Mouse (Mus musculus) ES-E14 (cell line): ENCODE data around the gene Shprh. TPM values are rescaled to one million over a fixed set of nuclear protein-coding genes. Genes with fewer than 3 reads are reported as not detected.
A peak's percentile ranks its signal among the peaks of the same experiment; 100 is the strongest.

Experiments used
- DNase-seq: peaks from one replicate; pipeline ENCODE4 v3.0.0-alpha.2; 2013; ENCODE audit warnings: low read depth, low spot score
- H3K27ac ChIP-seq: 2 replicates; pipeline ENCODE4 v1.5.1; 2012; ENCODE audit warnings: low read depth, mild to moderate bottlenecking, low read length, moderate library complexity, mixed read lengths; ENCODE audit not compliant: poor library complexity, insufficient read depth, severe bottlenecking
- H3K36me3 ChIP-seq: 2 replicates; pipeline ENCODE4 v1.6.1; 2012; ENCODE audit warnings: mild to moderate bottlenecking, low read length, moderate library complexity, mixed read lengths; ENCODE audit not compliant: control insufficient read depth, poor library complexity, insufficient read depth, severe bottlenecking
- H3K4me1 ChIP-seq, 2 experiments: fragments of 150-350 bp in 1 of 2; sonication (generic) in 1 of 2; 2 replicates each; pipeline ENCODE4 v1.6.1; 2012; ENCODE audit warnings: low read length in 2 of 2, mild to moderate bottlenecking in 1 of 2, mixed read lengths in 1 of 2; ENCODE audit not compliant: control insufficient read depth in 2 of 2, insufficient read depth in 2 of 2, poor library complexity in 1 of 2
- H3K4me3 ChIP-seq, 2 experiments: fragments of 150-350 bp in 1 of 2; sonication (generic) in 1 of 2; 2 replicates each; pipeline ENCODE4 v1.5.1; 2012; ENCODE audit warnings: low read length in 2 of 2, low read depth in 1 of 2, mild to moderate bottlenecking in 1 of 2, mixed read lengths in 1 of 2; ENCODE audit not compliant: insufficient read depth in 1 of 2, poor library complexity in 1 of 2, severe bottlenecking in 1 of 2
- H3K9ac ChIP-seq: 2 replicates; pipeline ENCODE4 v1.6.1; 2012; ENCODE audit warnings: low read depth, mild to moderate bottlenecking, low read length, mixed read lengths; ENCODE audit not compliant: poor library complexity, insufficient read depth, severe bottlenecking
- H3K9me3 ChIP-seq: fragments of 150-350 bp; sonication (generic); 2 replicates; pipeline ENCODE4 v1.6.1; 2012; ENCODE audit warnings: low read depth, mild to moderate bottlenecking, low read length; ENCODE audit not compliant: control insufficient read depth, insufficient read depth
- CHD2 ChIP-seq: IDR thresholded peaks from 2 replicates; pipeline ENCODE4 v1.6.1; 2014; ENCODE audit warnings: mild to moderate bottlenecking, low read depth, low read length, inconsistent platforms
- HCFC1 ChIP-seq: IDR thresholded peaks from 2 replicates; pipeline ENCODE4 v1.6.1; 2012; ENCODE audit warnings: low read length, inconsistent platforms, borderline replicate concordance; ENCODE audit not compliant: insufficient read depth
- MAFK ChIP-seq: IDR thresholded peaks from 2 replicates; pipeline ENCODE4 v1.6.1; 2014; ENCODE audit warnings: mild to moderate bottlenecking, low read depth, low read length, inconsistent platforms; ENCODE audit not compliant: insufficient read depth
- ZC3H11A ChIP-seq: IDR thresholded peaks from 2 replicates; pipeline ENCODE4 v1.6.1; 2012; ENCODE audit warnings: low read depth, mild to moderate bottlenecking, inconsistent platforms, low read length, borderline replicate concordance
- ZNF384 ChIP-seq: IDR thresholded peaks from 2 replicates; pipeline ENCODE4 v1.6.1; 2012; ENCODE audit warnings: low read depth, low read length, inconsistent platforms
- in situ Hi-C, 2 experiments: fragments of 600-800 bp; cut with MboI; formaldehyde crosslinking; loops; one replicate each; pipeline ENCODE4 v1.15.1; 2025; ENCODE audit warnings: low sequenced_read_pairs in 2 of 2, inconsistent platforms in 1 of 2; ENCODE audit not compliant: unreplicated experiment in 2 of 2
- total RNA-seq: library from RNA; depleted of rRNA; stranded (reverse); fragments of 300-350 nt; gene quantifications from 2 replicates; pipeline ENCODE4 v1.2.3, GENCODE M21; 2012; rRNA removed

Shprh gene
- total RNA-seq: 20.6 and 23.1 TPM in 2 replicates

DNA sequence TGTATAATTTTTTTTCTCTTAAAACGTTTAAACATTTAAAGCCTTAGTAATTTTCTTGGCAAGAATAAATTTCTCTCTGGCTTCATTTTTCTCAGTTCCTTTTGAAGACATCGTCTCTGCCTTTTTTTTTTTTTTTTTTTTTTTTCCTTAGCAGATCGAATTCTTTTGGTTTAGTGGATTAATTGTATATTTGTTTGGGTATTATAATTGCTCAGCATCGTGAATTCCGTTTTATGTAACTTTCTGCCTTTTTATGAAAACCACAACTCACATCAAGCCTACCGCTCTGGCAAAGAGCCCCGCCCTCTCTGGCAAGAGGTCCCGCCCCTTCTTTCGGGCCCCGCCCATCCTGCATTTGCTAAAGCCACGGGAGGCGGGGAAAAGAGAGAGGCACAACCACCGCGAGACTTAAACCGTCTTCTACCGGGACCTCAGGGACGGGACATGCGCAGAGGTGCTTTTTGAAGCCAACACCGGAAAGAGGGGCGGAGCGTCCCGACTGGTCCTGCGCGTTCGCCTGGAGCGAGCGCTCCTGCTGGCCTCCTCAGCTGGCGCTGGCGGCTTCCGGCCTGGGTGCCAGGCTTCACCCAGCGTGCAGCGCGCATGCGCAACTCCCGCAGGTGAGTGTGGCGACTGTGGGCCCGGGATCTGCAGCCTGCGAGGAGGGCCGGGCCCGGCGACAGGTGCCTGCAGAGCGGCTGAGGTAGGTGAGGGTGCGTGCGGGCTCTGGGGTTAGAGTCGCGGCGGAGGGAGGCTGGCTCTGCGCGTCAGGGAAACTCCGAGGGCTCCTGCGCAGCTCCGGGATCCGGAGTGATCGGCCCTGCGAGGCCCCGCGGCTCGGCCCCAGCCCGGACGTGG lies at the start of gene Shprh:
Gene Shprh, plus strand, starts transcription at position 544 of the 858 bp plus-strand sequence.
- in situ Hi-C loops: no loop called here

DNA sequence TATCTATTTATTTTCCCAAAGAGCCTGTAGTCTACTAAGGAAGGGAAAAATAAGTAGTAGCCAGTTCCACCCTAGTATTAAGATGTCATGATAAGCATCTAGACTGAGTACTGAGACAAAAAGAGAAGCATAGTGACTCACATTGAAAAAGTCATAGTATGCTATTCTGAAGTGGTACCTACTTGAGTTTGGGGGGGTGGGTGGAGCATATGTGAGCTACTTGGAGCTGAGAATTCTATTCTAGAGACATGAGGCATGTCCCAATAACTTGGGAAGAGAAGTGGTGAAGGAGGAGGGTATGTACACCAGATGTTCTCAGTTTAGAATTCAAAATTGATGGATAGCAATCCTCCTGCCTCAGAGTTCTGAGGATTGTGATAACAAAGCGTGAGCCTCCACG lies 27.4 kb upstream of the Shprh start:
- TF ChIP-seq MAFK: no peak
- TF ChIP-seq ZNF384: no peak
- TF ChIP-seq HCFC1: no peak
- TF ChIP-seq CHD2: no peak
- TF ChIP-seq ZC3H11A: no peak
- in situ Hi-C loops: no loop called here

More for the DNA sequence above, at the start of gene Shprh:
- Histone ChIP-seq H3K9me3 (no peaks in the 10 kb centered on the region), H3K4me1 (peaks cover 0 to 3% of the 10 kb centered on the region in 2 experiments; a peak in 1 of 4 replicates), H3K9ac (peak within 1 kb of the TSS; percentile 83), H3K27ac (no peak within 1 kb of the TSS), H3K36me3 (peaks cover 3% of the 10 kb centered on the region; the same call in 1 of the 2 replicates), H3K4me3 (peak within 1 kb of the TSS; percentile 79 to 89)
- peak; percentile 91 for TF ChIP-seq CHD2
- peak; percentile 88 for TF ChIP-seq HCFC1
- no peak for TF ChIP-seq MAFK
- TF ChIP-seq ZNF384: peak; percentile 73
- TF ChIP-seq ZC3H11A: no peak
- peak; percentile 99 for DNase-seq

GRCm38 (mm10) chr10:11145580-11145979 lies 3.6 kb upstream of the Shprh start:
- Histone ChIP-seq H3K27ac (no peak overlapping the region), H3K4me3 (no peak overlapping the region), H3K4me1 (no peaks in the 10 kb centered on the region), H3K9ac (no peak overlapping the region), H3K9me3 (no peaks in the 10 kb centered on the region), H3K36me3 (no peaks in the 10 kb centered on the region)
- no peak for TF ChIP-seq ZNF384
- TF ChIP-seq ZC3H11A: no peak
- no peak for TF ChIP-seq HCFC1
- no peak for TF ChIP-seq CHD2
- TF ChIP-seq MAFK: no peak
- DNase-seq: no peak
- in situ Hi-C loops: no loop called here

More for the DNA sequence above, 27.4 kb upstream of the Shprh start:
- no peak overlapping the region for H3K4me3 ChIP-seq
- H3K9ac ChIP-seq: no peak overlapping the region
- H3K4me1 ChIP-seq: no peaks in the 10 kb centered on the region
- H3K9me3 ChIP-seq: no peaks in the 10 kb centered on the region
- no peak overlapping the region for H3K27ac ChIP-seq
- H3K36me3 ChIP-seq: no peaks in the 10 kb centered on the region
- DNase-seq: no peak

DNA sequence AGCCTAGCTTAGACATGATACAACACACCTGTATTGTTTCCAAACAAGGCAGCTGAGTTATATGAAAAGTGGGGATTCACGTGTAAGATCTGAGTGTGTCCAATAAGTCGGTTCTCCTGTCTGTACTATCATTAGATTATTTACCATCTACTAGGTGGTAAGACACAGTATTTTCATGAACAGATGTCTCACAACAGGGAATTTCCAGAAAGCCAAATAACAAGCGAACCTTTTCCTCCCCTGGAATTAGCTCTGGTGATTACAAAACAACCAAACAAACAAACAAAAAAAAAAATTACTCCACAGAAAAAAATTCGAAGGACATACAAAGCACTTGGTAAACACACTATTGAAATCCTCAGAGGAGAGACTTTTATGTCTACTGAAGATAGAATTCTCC lies 781 bp upstream of the Shprh start:
- in situ Hi-C loops: no loop called here
- TF ChIP-seq HCFC1 (no peak), ZC3H11A (no peak), MAFK (no peak), CHD2 (no peak), ZNF384 (no peak)
- peak overlapping the region in 1 of 2 experiments; percentile 31; a peak in 1 of 4 replicates for H3K4me3 ChIP-seq
- peaks cover 0 to 3% of the 10 kb centered on the region in 2 experiments; a peak in 1 of 4 replicates for H3K4me1 ChIP-seq
- peaks cover 3% of the 10 kb centered on the region; the same call in 1 of the 2 replicates for H3K36me3 ChIP-seq
- no peaks in the 10 kb centered on the region for H3K9me3 ChIP-seq
- H3K27ac ChIP-seq: no peak overlapping the region
- no peak overlapping the region for H3K9ac ChIP-seq
- no peak for DNase-seq
